Mouse (Mus musculus) cerebellum, postnatal 36 days (tissue): ENCODE data around the gene Tmem108.

Source experiments
- DNase-seq, 2 experiments: peaks; one replicate each; pipeline ENCODE4 v3.0.0; 2021 to 2022; ENCODE audit warnings: mixed read lengths in 2 of 2

Gene Tmem108

DNA sequence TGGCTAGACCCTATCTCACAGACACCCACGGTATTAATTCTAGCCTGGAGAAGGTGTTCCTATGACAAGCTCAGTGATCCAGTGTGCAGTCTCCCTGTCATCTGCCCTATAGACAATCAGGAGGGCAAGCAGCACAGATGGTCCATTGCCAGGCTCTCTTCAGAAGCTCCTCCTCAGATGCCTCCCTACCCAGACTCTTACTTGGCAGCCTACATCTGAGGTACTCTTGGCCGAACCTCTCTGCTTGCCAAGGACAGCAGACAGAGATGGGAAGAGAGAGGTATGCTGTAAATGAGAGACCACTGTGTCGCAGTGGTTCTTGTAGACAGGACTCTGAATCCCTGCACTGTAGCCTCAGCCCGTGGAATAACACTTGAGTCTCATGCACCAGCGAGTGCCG, 181.0 kb downstream of the Tmem108 start:
- peak; percentile 64 to 71 for DNase-seq

GRCm38 (mm10) chr9:103580186-103580585, 181.5 kb downstream of the Tmem108 start:
- no peak for DNase-seq

GRCm38 (mm10) chr9:103579411-103580026, 182.1 kb downstream of the Tmem108 start:
- DNase-seq = peak; percentile 90 to 92

GRCm38 (mm10) chr9:103577731-103578130, 183.9 kb downstream of the Tmem108 start:
- no peak for DNase-seq

- DNase-seq = no peak
These were observed 184.5 kb downstream of the Tmem108 start for GRCm38 (mm10) chr9:103577181-103577580.

DNA sequence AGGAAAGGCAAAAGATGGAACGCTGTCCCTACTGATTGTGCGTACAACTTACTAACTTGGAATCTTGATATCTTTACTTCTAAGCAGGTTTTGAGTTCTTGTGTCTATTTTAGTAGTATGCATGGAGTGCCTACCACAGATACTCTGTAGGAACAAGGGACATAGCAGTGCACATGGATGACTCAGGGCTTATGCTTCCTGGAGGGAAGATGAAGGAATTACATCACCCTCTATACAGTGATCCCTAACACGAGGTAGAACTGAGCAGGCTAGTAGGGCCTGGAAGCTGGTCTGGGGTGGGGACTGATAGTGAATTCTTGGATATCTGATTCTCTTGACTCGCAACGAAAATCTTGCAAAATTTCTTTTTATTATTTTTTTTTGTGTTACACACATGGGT, 185.7 kb downstream of the Tmem108 start:
- DNase-seq = no peak

- peak; percentile 66 to 73 for DNase-seq
These were observed 187.5 kb downstream of the Tmem108 start for GRCm38 (mm10) chr9:103573994-103574750.

- no peak for DNase-seq
These were observed 191.4 kb downstream of the Tmem108 start for GRCm38 (mm10) chr9:103570158-103570741.

GRCm38 (mm10) chr9:103568983-103569382, 192.7 kb downstream of the Tmem108 start:
- no peak for DNase-seq

DNA sequence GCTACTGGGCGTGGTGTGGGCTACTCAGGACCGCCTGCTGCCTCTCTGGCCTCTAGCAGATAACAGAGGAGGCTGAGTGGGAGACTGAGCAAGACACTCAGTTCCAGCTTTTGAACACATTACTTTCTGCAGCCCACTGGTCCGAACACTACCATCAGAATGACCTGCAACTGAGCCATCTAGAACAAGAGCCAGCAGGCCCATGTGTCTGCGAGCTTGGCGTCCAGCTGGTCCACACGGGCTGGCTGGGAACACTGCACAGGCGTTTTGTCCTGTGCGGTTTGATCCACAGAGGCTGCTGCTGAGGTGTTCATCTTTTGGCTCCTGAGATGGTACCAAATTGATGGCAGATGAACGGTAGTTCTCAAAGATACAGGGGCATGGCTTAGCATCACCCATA, 196.5 kb downstream of the Tmem108 start:
- DNase-seq = peak in 1 of 2 experiments; percentile 47

DNA sequence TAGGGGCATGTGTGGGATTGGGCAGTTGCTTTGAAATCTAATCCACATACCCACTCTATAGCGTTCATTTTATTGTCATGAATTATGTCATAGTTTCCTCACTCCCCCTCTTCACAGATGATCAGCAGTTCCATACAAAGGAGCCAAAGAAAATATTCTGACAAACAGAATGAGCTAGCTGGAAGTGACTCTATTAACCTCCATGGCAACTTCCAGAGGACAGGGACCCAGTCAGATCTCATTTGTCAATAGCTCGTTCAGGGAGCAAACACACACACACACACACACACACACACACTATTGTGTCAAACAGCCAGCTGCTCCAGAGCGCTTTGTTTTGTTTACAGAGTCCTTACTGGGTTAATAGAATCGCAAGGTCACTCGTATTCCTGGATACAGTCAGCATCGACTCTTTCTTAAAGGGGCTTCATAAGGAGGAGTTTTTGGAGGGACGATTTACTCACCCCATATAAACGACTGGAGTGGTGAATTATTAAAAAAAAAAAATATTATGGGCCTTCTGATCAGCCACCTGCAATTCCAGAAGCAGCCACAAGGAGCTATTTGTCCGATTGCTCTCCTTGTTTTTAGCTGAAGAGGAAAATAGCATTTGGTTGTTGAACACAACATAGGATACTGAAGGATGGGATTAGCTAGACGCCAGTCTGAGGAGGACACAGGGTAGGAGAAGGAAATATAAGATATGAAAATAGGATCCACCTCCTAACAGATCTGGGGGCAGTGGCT, 197.6 kb downstream of the Tmem108 start:
- peak; percentile 71 to 78 for DNase-seq

- no peak for DNase-seq
These were observed 199.6 kb downstream of the Tmem108 start for GRCm38 (mm10) chr9:103562063-103562462.

DNA sequence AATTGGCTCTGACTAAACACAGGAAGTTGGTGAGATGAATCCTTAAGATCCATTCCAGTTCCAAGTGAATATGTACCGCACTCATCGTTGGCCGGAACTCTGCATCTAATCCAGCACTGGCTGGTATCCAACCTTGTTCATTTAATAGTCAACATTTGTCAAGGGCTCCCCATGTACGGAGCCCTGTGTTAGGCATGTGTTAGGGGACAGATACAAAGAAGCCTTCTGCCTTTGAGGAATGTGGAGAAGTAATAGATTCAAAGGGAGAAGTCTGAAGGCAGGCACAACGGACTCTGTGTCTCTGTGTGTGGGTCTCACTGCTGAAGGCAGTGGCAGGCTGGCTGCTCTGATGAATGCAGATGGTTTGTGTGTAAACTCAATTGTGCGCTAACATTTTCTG, 202.9 kb downstream of the Tmem108 start:
- DNase-seq = no peak

- peak; percentile 49 to 65 for DNase-seq
These were observed 203.4 kb downstream of the Tmem108 start for GRCm38 (mm10) chr9:103558240-103558639.

DNA sequence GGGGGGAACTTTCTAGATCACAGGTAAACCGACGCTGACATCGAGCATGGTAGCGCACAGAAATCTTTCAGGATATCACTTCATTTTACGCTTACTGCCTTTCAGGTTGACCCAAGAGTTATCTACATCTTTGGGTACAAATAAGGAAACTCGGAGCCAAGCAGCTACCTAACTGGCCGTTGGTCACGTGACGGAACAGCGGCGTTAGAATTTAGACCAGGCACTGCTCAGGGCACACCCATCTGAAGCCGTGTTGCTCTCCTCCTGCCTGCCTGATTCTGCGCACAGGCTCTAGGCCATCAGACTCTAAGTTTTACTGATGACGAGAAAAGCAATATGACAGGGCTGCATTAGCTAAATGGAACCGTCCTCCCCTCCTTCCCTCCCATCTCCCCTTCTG, 204.6 kb downstream of the Tmem108 start:
- DNase-seq = no peak

- DNase-seq = no peak
These were observed 206.3 kb downstream of the Tmem108 start for GRCm38 (mm10) chr9:103555334-103555733.

DNA sequence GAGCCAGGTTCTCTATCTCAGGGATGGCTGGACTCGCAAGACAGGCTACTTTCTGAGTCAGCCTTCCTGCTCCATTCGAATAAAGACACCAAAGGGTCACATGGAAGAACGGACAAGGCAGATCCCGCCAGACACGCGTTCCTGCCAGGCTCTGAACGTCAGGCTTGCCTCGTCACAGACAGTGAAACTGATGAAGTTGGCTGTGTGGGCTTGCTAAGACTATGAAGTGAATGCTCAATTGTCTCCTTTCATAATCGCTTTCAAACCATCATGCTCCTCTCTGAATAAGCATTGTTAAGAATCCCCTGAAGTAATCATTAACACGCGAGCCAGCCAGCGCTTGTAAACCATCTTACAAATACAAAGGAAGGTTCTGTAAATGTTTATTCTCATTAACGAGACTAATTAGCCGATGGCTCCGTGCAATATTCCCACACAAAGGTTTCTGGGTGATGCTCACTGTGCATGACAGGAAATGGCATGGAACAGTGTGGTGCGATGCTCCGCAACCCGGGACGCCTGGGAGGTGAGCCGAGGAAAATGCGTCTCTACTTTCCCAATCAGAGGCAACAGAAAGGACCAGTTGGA, 210.9 kb downstream of the Tmem108 start:
- no peak for DNase-seq

- peak; percentile 80 to 85 for DNase-seq
These were observed 212.5 kb downstream of the Tmem108 start for GRCm38 (mm10) chr9:103549178-103549577.

DNA sequence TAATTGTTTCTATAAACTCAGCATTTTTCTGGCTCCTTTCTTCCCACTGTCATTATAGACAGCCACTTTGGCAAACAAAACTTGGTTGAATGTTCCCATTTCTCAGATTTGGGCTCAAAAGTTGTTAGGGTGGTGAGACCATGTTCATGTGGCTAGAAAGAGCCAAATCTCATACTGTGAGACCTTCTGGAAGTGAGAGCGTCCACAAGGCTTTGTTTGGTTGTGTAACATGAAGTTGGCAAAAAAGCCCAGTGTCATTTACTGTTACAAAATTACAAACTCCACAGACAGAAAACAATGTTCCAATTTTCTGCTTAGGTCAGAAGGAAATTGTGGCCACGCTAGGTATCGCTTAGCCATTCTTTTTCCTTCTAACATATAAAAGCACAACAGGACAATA, 213.0 kb downstream of the Tmem108 start:
- peak in 1 of 2 experiments; percentile 66 for DNase-seq

DNA sequence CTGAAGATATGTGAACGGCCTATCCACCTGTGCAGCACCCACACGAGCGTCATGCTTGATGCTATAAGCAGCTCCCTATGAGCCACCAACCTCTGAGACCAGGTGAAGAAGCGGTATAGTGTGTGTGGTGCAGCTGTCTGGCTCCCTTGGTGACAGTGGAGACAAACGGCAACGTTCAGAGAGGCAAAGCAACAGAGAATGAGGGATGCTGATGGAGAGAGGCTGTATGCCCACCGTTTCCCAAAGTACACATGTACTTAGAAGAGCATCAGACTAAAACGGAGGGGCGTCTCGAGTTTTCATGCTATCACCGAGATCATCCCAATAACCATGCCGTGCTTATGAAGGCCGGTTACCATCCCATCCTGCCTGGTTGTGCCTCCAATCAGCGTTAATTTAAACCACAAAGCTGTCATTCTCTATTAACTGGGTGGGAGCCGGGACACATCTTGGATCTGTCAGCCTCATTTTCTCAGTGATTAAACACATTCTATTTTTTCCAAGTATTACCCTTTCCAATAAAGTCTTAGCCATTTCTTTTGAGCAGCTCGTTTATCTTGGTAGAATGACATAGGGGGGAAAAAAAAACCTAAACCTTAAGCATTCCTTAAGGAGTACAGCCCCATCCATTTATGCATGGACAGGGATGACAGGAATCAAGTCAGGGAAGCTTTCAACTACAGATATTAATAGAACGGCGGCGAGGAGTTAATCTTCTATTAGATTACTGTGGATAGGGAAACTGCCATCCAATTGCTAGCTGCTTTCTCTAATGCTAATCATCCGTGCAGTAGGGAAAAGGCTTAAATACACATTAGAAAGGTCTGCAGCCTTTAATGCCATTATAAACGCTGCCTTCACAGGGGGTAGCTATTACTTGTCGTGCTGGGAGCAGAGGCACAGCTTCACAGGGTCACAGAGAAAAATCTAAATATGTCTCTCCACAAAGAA, 214.7 kb downstream of the Tmem108 start:
- peak in 1 of 2 experiments; percentile 46 for DNase-seq

- DNase-seq = peak in 1 of 2 experiments; percentile 31
These were observed 215.9 kb downstream of the Tmem108 start for GRCm38 (mm10) chr9:103545729-103546128.

DNA sequence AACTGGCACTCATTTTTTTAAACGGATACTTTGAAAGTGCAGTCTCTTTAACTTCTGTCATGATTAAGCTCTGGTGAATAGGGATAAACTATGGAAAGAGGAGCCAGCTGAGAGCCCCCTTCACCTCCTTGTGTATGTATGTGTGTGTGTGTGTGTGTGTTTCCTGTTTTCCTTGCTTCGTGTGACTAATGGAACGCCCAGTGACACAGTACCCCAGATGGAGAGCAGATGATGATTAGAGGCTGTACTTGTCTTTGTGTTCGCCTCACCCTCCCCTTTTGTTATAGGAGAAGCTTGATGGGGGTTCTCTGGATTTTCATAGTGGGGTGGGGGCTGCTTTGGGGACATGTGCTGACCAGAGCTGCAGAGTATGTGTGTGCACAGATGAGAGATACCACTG, 216.4 kb downstream of the Tmem108 start:
- no peak for DNase-seq
